Mouse (Mus musculus) heart, adult 2 months (tissue): ENCODE measurements around the gene Zbtb8a. TPM values are rescaled to one million over a fixed set of nuclear protein-coding genes. Genes with fewer than 3 reads are reported as not detected.

Experiments used
- DNase-seq, 2 experiments: peaks; one replicate each; pipeline ENCODE4 v3.0.0; 2021
- H3K27ac ChIP-seq: fragments of 200-600 bp; 2 replicates; pipeline ENCODE4 v1.8.1; 2022
- H3K27me3 ChIP-seq: fragments of 200-500 bp; 2 replicates; pipeline ENCODE4 v1.6.1; 2012; ENCODE audit warnings: mild to moderate bottlenecking, low read length, inconsistent platforms, mixed read lengths; ENCODE audit not compliant: control insufficient read depth, insufficient read depth
- H3K36me3 ChIP-seq: fragments of 200-500 bp; 2 replicates; pipeline ENCODE4 v1.6.1; 2012; ENCODE audit warnings: low read length, inconsistent platforms; ENCODE audit not compliant: control insufficient read depth, insufficient read depth
- H3K4me1 ChIP-seq: fragments of 200-500 bp; 2 replicates; pipeline ENCODE4 v1.6.1; 2011; ENCODE audit warnings: low read length; ENCODE audit not compliant: control insufficient read depth, insufficient read depth
- H3K4me3 ChIP-seq: fragments of 200-600 bp; 2 replicates; pipeline ENCODE4 v1.8.1; 2022
- H3K79me2 ChIP-seq: fragments of 200-500 bp; replicated peaks from 2 replicates; pipeline ENCODE4 v1.6.1; 2012; ENCODE audit warnings: mild to moderate bottlenecking, inconsistent platforms, low read length, moderate library complexity, mixed read lengths; ENCODE audit not compliant: control insufficient read depth, insufficient read depth
- H3K9ac ChIP-seq: fragments of 200-500 bp; 2 replicates; pipeline ENCODE4 v1.6.1; 2012; ENCODE audit warnings: low read depth, mild to moderate bottlenecking, control low read depth, inconsistent platforms, low read length, mixed read lengths
- CTCF ChIP-seq: fragments of 200-600 bp; IDR thresholded peaks from 2 replicates; pipeline ENCODE4 v1.8.1; 2022; ENCODE audit warnings: antibody characterized with exemption, mild to moderate bottlenecking, moderate library complexity
- EP300 ChIP-seq: fragments of 200-500 bp; IDR thresholded peaks from 2 replicates; pipeline ENCODE4 v1.6.1; 2011; ENCODE audit warnings: low read depth, low read length, control low read depth; ENCODE audit not compliant: insufficient read depth
- POLR2A ChIP-seq: fragments of 200-500 bp; IDR thresholded peaks from 2 replicates; pipeline ENCODE4 v1.6.1; 2011; ENCODE audit warnings: mild to moderate bottlenecking, low read depth, low read length, control low read depth; ENCODE audit not compliant: insufficient read depth
- WGBS: fragments of 180-500 bp; shearing (Covaris S2); methylation state at CpG from one replicate; pipeline ENCODE4 v1.1.7; 2018; 5-methylcytosine and 5-hydroxymethylcytosine counted together
- intact Hi-C: fragments of 180-260 bp; cut with DNase I; formaldehyde crosslinking; loops from one replicate; pipeline ENCODE4 v1.15.1; 2025
- polyA plus RNA-seq: library from polyadenylated mRNA; depleted of rRNA; stranded (reverse); fragments of >200 nt; gene quantifications from 2 replicates; pipeline ENCODE4 v1.2.3, GENCODE M21; 2012
- total RNA-seq, 2 experiments: library from RNA; stranded (reverse); gene quantifications; 2 replicates each; pipeline ENCODE4 v1.2.3; 2021

Zbtb8a gene
- total and polyA plus RNA-seq, 3 experiments = 2.5 to 3.5 (median 3.2) TPM

DNA sequence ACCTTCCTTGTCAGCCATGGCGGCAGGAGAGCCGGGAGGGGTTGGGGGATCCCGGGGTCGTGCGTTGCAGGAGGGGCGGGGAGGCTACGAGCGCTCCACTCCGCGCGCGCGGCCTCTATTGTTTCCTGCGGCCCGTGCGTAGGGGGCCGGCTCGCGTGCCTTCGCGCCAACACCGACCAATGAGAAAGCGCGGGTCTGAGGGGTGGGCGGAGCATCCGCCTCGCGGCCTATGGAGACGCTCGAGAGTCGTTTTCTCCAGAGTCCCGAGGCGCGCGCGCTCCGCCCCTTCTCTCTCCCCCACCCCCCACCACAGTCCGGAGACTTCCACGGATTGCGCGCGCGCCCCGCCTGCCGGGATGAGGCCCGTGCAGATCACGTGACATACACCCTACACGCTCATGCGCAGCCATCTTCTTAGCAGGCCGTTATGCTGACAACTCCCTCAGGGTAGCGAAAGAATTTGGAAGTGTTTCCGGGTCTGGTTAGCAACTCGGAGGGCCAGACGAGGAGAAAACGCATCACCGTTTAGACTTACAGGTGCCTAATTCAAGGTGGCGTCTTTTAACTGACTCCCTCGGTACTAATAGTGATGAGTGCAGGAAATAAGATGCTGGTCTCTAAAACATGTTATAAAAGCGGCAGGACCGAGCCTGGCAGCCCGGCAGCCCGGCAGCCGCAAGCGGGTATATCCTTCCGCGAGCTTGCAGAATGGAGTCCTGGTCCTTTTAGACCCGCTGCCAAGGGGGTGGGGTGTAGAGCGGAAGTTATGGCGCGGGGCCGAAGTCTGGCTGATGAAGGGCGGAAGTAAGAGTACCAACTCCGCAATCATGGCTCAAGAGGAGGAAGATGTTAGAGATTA, 42.5 kb downstream of the Zbtb8a start, which contains the start of the genes Rbbp4 and Zbtb8os:
TSS of gene Rbbp4 (minus strand) at position 155 of the 859 bp plus-strand sequence.
TSS of gene Zbtb8os (plus strand) at position 480 of the 859 bp plus-strand sequence.
- peak; percentile 94 to 99 for DNase-seq
- Histone ChIP-seq H3K27ac (peak within 1 kb of the TSS; percentile 96), H3K9ac (peak within 1 kb of the TSS; percentile 96), H3K27me3 (no peaks in the 10 kb centered on the region), H3K79me2 (peaks cover 2% of the 10 kb centered on the region), H3K36me3 (peaks cover 24% of the 10 kb centered on the region), H3K4me1 (peaks cover 2% of the 10 kb centered on the region), H3K4me3 (peak within 1 kb of the TSS; percentile 92)
- TF ChIP-seq CTCF (peak; percentile 54), POLR2A (peak; percentile 67), EP300 (no peak)
- WGBS = under 1% methylated on average over 73 of the region's 73 CpGs
- intact Hi-C loops = loop anchor here (2.0 kb wide), 1 partner anchor 125 kb away; the partner anchor contains the start of gene Bsdc1

DNA sequence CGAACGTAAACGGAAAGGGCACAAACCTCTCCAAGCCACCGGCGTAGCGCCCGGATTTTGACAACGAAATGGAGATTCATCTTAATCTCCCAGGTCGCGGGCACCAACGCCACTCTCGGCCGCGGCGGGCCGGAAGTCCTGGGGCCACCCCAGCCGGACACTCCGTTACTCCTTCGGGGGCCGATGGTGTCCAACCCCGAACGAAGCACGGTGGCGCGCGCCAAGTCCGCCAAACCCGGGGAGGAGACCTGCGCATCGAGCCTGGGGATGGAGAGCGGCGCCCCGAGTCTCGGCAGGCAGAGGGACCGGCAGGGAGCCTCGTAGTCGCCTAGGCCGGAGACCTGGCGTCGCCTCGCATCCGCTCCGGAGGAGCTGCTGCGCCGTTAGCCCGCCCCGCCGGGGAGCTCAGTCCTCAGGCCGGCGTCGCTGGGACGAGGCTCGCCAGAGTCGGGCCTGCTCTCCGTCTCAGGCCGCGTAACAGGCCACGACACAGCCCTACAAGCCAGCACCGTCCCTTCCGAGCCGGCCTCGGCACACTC, 43.2 kb downstream of the Zbtb8a start:
- intact Hi-C loops = loop anchor here (2.0 to 5.0 kb wide), 2 partner anchors 126 to 283 kb away; partner anchors contain the start of genes Bsdc1 and Iqcc
- Histone ChIP-seq H3K27me3 (no peaks in the 10 kb centered on the region), H3K79me2 (peaks cover 2% of the 10 kb centered on the region), H3K4me3 (peak overlapping the region; percentile 92), H3K27ac (peak overlapping the region; percentile 88), H3K9ac (peak overlapping the region; percentile 96), H3K4me1 (peaks cover 2% of the 10 kb centered on the region), H3K36me3 (peaks cover 24% of the 10 kb centered on the region)
- no peak for DNase-seq
- TF ChIP-seq EP300 (no peak), CTCF (no peak), POLR2A (peak; percentile 31; the same call in 1 of the 2 replicates)
- whole genome bisulfite sequencing = under 1% methylated on average over 62 of the region's 62 CpGs

DNA sequence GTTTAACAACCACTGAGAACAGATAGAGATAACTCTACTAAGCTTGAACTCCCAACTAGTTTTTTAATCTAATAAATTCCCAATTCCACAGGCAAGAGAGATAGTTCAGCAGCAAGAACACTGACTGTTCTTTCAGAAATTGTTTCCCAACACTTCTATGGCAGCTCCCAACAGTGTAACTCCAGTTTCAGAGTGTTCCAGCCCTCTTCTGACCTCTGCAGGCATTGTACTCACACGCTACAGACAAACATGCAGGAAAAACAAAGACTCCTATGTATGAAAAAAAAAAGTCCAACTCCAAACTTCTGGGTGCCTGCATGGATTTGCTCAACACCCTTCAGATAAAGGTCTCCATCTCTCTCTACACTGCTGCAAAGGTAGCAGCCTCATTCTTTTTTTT, 45.1 kb downstream of the Zbtb8a start:
- Histone ChIP-seq H3K27me3 (no peaks in the 10 kb centered on the region), H3K79me2 (peaks cover 4% of the 10 kb centered on the region), H3K36me3 (peaks cover 29% of the 10 kb centered on the region), H3K4me1 (peaks cover 2% of the 10 kb centered on the region), H3K9ac (no peak overlapping the region), H3K27ac (no peak overlapping the region), H3K4me3 (no peak overlapping the region)
- no peak for DNase-seq
- TF ChIP-seq POLR2A = no peak
- no peak for TF ChIP-seq EP300
- no peak for TF ChIP-seq CTCF
- intact Hi-C loops = loop anchor here (5.0 kb wide), 1 partner anchor 284 kb away; the partner anchor contains the start of gene Iqcc
- 13% methylated on average over 1 of the region's 1 CpGs for whole genome bisulfite sequencing

- WGBS = 42% methylated on average over 1 of the region's 1 CpGs
- Histone ChIP-seq H3K79me2 (peaks cover 3% of the 10 kb centered on the region), H3K27me3 (no peaks in the 10 kb centered on the region), H3K4me1 (peaks cover 3% of the 10 kb centered on the region), H3K27ac (no peak overlapping the region), H3K36me3 (peaks cover 22% of the 10 kb centered on the region), H3K4me3 (no peak overlapping the region), H3K9ac (no peak overlapping the region)
- TF ChIP-seq CTCF (no peak), POLR2A (no peak), EP300 (no peak)
- DNase-seq = no peak
- intact Hi-C loops = no loop called here
These were observed 51.7 kb downstream of the Zbtb8a start for GRCm38 (mm10) chr4:129326191-129326590.

DNA sequence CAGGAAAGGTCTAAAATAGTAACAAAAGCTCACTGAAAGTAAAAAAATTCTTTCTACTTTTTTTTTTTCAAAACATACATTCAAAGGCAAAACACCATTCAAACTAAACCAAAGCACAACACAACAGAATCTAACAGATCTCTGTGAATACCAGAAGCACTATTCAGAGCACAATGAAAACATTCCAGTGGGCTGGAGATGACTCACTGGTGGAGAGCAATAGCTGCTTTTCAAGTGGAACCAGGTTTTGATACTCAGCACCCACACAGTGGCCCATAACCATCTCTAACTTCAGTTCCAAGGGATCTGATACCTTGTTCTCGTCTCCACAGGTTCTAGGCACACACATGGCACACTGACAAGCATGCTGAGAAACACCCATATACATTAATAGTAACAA, 53.2 kb downstream of the Zbtb8a start:
- Histone ChIP-seq H3K27me3 (no peaks in the 10 kb centered on the region), H3K4me1 (peaks cover 3% of the 10 kb centered on the region), H3K27ac (no peak overlapping the region), H3K4me3 (no peak overlapping the region), H3K9ac (no peak overlapping the region), H3K36me3 (peaks cover 24% of the 10 kb centered on the region), H3K79me2 (peaks cover 3% of the 10 kb centered on the region)
- intact Hi-C loops = no loop called here
- WGBS = 54% methylated on average over 1 of the region's 1 CpGs
- TF ChIP-seq CTCF = no peak
- TF ChIP-seq POLR2A = no peak
- no peak for TF ChIP-seq EP300
- no peak for DNase-seq
